Mouse (Mus musculus): ENCODE results near the gene Il7r.

- TF ChIP-seq GATA1 (IDR thresholded peaks at IDR 0.05; ENCODE audit: borderline replicate concordance, low read length) (no peak), FLI1 (IDR thresholded peaks at IDR 0.05; ENCODE audit: low read length) (no peak)
Measured at GRCm38 (mm10) chr15:9571896-9572295, 41.9 kb upstream of the Il7r start.
